Mouse (Mus musculus): ENCODE data around the gene Mocs3. TPM values are rescaled to one million over a fixed set of nuclear protein-coding genes. Genes with fewer than 3 reads are reported as not detected.

Gene Mocs3
- polyA plus RNA-seq, 1 experiment from 2014 or later = 6.9 TPM

GRCm38 (mm10) chr2:168205681-168206631 lies 24.5 kb upstream of the Mocs3 start:
- Histone ChIP-seq H3K9ac (replicated peaks; ENCODE audit: low read depth, low read length) (peak overlapping the region; percentile 100), H3K4me2 (ENCODE audit: low read length) (peak overlapping the region; percentile 77), H3K4me1 (replicated peaks; ENCODE audit: control insufficient read depth, insufficient read depth, low read length) (peaks cover 29% of the 10 kb centered on the region), H3K27me3 (replicated peaks; ENCODE audit: control insufficient read depth, insufficient read depth, low read length) (no peaks in the 10 kb centered on the region), H3K27ac (ENCODE audit: low read length) (peak overlapping the region; percentile 99), H3K4me3 (replicated peaks; ENCODE audit: low read length) (peak overlapping the region; percentile 97), H3K36me3 (ENCODE audit: control insufficient read depth, insufficient read depth) (peaks cover 9% of the 10 kb centered on the region), H3K9me3 (ENCODE audit: control insufficient read depth, low read length) (no peaks in the 10 kb centered on the region)
- peak; percentile 18 for ATAC-seq
- WGBS = 0% methylated on average over 42 of the region's 49 CpGs

- 1% methylated on average over 47 of the region's 89 CpGs for WGBS
- H3K27ac ChIP-seq (ENCODE audit: low read length) = peak within 1 kb of the TSS; percentile 99
- H3K9me3 ChIP-seq (ENCODE audit: control insufficient read depth, low read length) = no peaks in the 10 kb centered on the region
- H3K4me3 ChIP-seq (replicated peaks; ENCODE audit: low read length) = peak within 1 kb of the TSS; percentile 97
- ATAC-seq = peak; percentile 87
- H3K27me3 ChIP-seq (replicated peaks; ENCODE audit: control insufficient read depth, insufficient read depth, low read length) = no peaks in the 10 kb centered on the region
- H3K9ac ChIP-seq (replicated peaks; ENCODE audit: low read depth, low read length) = peak within 1 kb of the TSS; percentile 100
- peaks cover 14% of the 10 kb centered on the region for H3K36me3 ChIP-seq (ENCODE audit: control insufficient read depth, insufficient read depth)
- H3K4me1 ChIP-seq (replicated peaks; ENCODE audit: control insufficient read depth, insufficient read depth, low read length) = peaks cover 27% of the 10 kb centered on the region
- peak within 1 kb of the TSS; percentile 77 for H3K4me2 ChIP-seq (ENCODE audit: low read length)
These were observed 23.4 kb upstream of the Mocs3 start, which contains the start of gene Adnp for GRCm38 (mm10) chr2:168206725-168207644. TSS of gene Adnp (minus strand) at chr2:168207112.

GRCm38 (mm10) chr2:168207883-168208282 lies 22.5 kb upstream of the Mocs3 start:
- peak overlapping the region; percentile 99 for H3K27ac ChIP-seq (ENCODE audit: low read length)
- no peaks in the 10 kb centered on the region for H3K27me3 ChIP-seq (replicated peaks; ENCODE audit: control insufficient read depth, insufficient read depth, low read length)
- H3K4me3 ChIP-seq (replicated peaks; ENCODE audit: low read length) = no peak overlapping the region
- peaks cover 20% of the 10 kb centered on the region for H3K4me1 ChIP-seq (replicated peaks; ENCODE audit: control insufficient read depth, insufficient read depth, low read length)
- no peaks in the 10 kb centered on the region for H3K9me3 ChIP-seq (ENCODE audit: control insufficient read depth, low read length)
- no peak overlapping the region for H3K4me2 ChIP-seq (ENCODE audit: low read length)
- H3K36me3 ChIP-seq (ENCODE audit: control insufficient read depth, insufficient read depth) = peaks cover 23% of the 10 kb centered on the region
- over 99% methylated on average over 3 of the region's 3 CpGs for WGBS
- H3K9ac ChIP-seq (replicated peaks; ENCODE audit: low read depth, low read length) = no peak overlapping the region
- ATAC-seq = no peak

- Histone ChIP-seq H3K27ac (ENCODE audit: low read length) (no peak overlapping the region), H3K9me3 (ENCODE audit: control insufficient read depth, low read length) (no peaks in the 10 kb centered on the region), H3K27me3 (replicated peaks; ENCODE audit: control insufficient read depth, insufficient read depth, low read length) (no peaks in the 10 kb centered on the region), H3K9ac (replicated peaks; ENCODE audit: low read depth, low read length) (no peak overlapping the region), H3K4me1 (replicated peaks; ENCODE audit: control insufficient read depth, insufficient read depth, low read length) (no peaks in the 10 kb centered on the region), H3K4me2 (ENCODE audit: low read length) (no peak overlapping the region), H3K4me3 (replicated peaks; ENCODE audit: low read length) (no peak overlapping the region), H3K36me3 (ENCODE audit: control insufficient read depth, insufficient read depth) (peaks cover 28% of the 10 kb centered on the region)
- WGBS = 46% methylated on average over 5 of the region's 5 CpGs
- no peak for ATAC-seq
These were observed 16.5 kb upstream of the Mocs3 start for GRCm38 (mm10) chr2:168213788-168214397.

- no peak overlapping the region for H3K4me3 ChIP-seq (replicated peaks; ENCODE audit: low read length)
- ATAC-seq = no peak
- no peaks in the 10 kb centered on the region for H3K9me3 ChIP-seq (ENCODE audit: control insufficient read depth, low read length)
- no peak overlapping the region for H3K4me2 ChIP-seq (ENCODE audit: low read length)
- WGBS = 87% methylated on average over 6 of the region's 6 CpGs
- H3K36me3 ChIP-seq (ENCODE audit: control insufficient read depth, insufficient read depth) = peaks cover 48% of the 10 kb centered on the region
- H3K27ac ChIP-seq (ENCODE audit: low read length) = no peak overlapping the region
- no peaks in the 10 kb centered on the region for H3K27me3 ChIP-seq (replicated peaks; ENCODE audit: control insufficient read depth, insufficient read depth, low read length)
- peaks cover 8% of the 10 kb centered on the region for H3K4me1 ChIP-seq (replicated peaks; ENCODE audit: control insufficient read depth, insufficient read depth, low read length)
- H3K9ac ChIP-seq (replicated peaks; ENCODE audit: low read depth, low read length) = no peak overlapping the region
These were observed 7.1 kb upstream of the Mocs3 start for GRCm38 (mm10) chr2:168223326-168223725.

- 20% methylated on average over 41 of the region's 41 CpGs for WGBS
- peak overlapping the region; percentile 81 for H3K9ac ChIP-seq (replicated peaks; ENCODE audit: low read depth, low read length)
- peak overlapping the region; percentile 94 for H3K4me3 ChIP-seq (replicated peaks; ENCODE audit: low read length)
- H3K4me1 ChIP-seq (replicated peaks; ENCODE audit: control insufficient read depth, insufficient read depth, low read length) = peaks cover 33% of the 10 kb centered on the region
- no peak for ATAC-seq
- no peaks in the 10 kb centered on the region for H3K9me3 ChIP-seq (ENCODE audit: control insufficient read depth, low read length)
- peak overlapping the region; percentile 86 for H3K4me2 ChIP-seq (ENCODE audit: low read length)
- H3K27me3 ChIP-seq (replicated peaks; ENCODE audit: control insufficient read depth, insufficient read depth, low read length) = no peaks in the 10 kb centered on the region
- H3K36me3 ChIP-seq (ENCODE audit: control insufficient read depth, insufficient read depth) = peaks cover 20% of the 10 kb centered on the region
- H3K27ac ChIP-seq (ENCODE audit: low read length) = no peak overlapping the region
These were observed 1.1 kb upstream of the Mocs3 start for GRCm38 (mm10) chr2:168229116-168230025.

GRCm38 (mm10) chr2:168230773-168231470 lies 500 bp downstream of the Mocs3 start:
- ATAC-seq = peak; percentile 67
- no peaks in the 10 kb centered on the region for H3K27me3 ChIP-seq (replicated peaks; ENCODE audit: control insufficient read depth, insufficient read depth, low read length)
- H3K9me3 ChIP-seq (ENCODE audit: control insufficient read depth, low read length) = no peaks in the 10 kb centered on the region
- H3K36me3 ChIP-seq (ENCODE audit: control insufficient read depth, insufficient read depth) = peaks cover 11% of the 10 kb centered on the region
- peaks cover 33% of the 10 kb centered on the region for H3K4me1 ChIP-seq (replicated peaks; ENCODE audit: control insufficient read depth, insufficient read depth, low read length)
- peak overlapping the region; percentile 94 for H3K4me3 ChIP-seq (replicated peaks; ENCODE audit: low read length)
- WGBS = 2% methylated on average over 96 of the region's 105 CpGs
- H3K9ac ChIP-seq (replicated peaks; ENCODE audit: low read depth, low read length) = peak overlapping the region; percentile 81
- peak overlapping the region; percentile 95 for H3K4me2 ChIP-seq (ENCODE audit: low read length)
- peak overlapping the region; percentile 97 for H3K27ac ChIP-seq (ENCODE audit: low read length)

GRCm38 (mm10) chr2:168231471-168231829 lies 1.0 kb downstream of the Mocs3 start:
- 61% methylated on average over 33 of the region's 33 CpGs for WGBS
- peak overlapping the region; percentile 94 for H3K4me3 ChIP-seq (replicated peaks; ENCODE audit: low read length)
- no peak overlapping the region for H3K27ac ChIP-seq (ENCODE audit: low read length)
- peaks cover 33% of the 10 kb centered on the region for H3K4me1 ChIP-seq (replicated peaks; ENCODE audit: control insufficient read depth, insufficient read depth, low read length)
- no peaks in the 10 kb centered on the region for H3K27me3 ChIP-seq (replicated peaks; ENCODE audit: control insufficient read depth, insufficient read depth, low read length)
- H3K9ac ChIP-seq (replicated peaks; ENCODE audit: low read depth, low read length) = peak overlapping the region; percentile 81
- no peaks in the 10 kb centered on the region for H3K9me3 ChIP-seq (ENCODE audit: control insufficient read depth, low read length)
- peaks cover 6% of the 10 kb centered on the region for H3K36me3 ChIP-seq (ENCODE audit: control insufficient read depth, insufficient read depth)
- H3K4me2 ChIP-seq (ENCODE audit: low read length) = peak overlapping the region; percentile 95
- ATAC-seq = no peak

Measured in forebrain, embryonic 16.5 days (tissue).